Mouse (Mus musculus) C2C12 (cell line): ENCODE data around the gene Nwd2.

ENCODE experiments used
- CTCF ChIP-seq: IDR thresholded peaks from one replicate; pipeline ENCODE4 v1.5.1; 2011; ENCODE audit not compliant: control insufficient read depth, insufficient read depth, insufficient read length
- MYOG ChIP-seq: IDR thresholded peaks from one replicate; pipeline ENCODE4 v1.6.1; 2011; ENCODE audit not compliant: control insufficient read depth, insufficient read length; ENCODE audit errors: extremely low read depth
- USF1 ChIP-seq: IDR thresholded peaks from one replicate; pipeline ENCODE4 v1.6.1; 2011; ENCODE audit warnings: low read depth, mild to moderate bottlenecking, control low read depth, moderate library complexity

DNA sequence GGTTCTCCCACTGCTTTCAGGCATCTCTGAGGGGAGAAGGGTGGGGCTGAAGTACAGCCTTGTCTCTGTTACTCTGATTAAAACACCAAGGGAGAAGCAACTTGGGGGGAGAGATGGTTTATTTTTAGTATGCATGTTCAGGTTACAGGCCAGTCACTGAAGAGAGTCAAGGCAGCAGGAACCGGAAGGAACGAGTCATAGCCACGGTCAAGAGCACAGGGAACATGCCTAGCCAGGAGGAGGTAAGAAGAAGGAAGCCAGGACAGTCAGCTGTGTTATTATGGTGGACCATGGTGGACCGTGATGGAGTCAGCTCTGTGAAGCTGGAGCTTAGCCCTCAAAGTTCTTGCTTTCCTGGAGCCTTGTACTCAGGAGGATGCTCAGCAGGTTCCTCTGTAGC is 119.3 kb downstream of the Nwd2 start:
- TF ChIP-seq MYOG, result no peak
- no peak for TF ChIP-seq USF1
- TF ChIP-seq CTCF, result no peak
